Mouse (Mus musculus): ENCODE data around the gene Snd1. TPM values are rescaled to one million over a fixed set of nuclear protein-coding genes. Genes with fewer than 3 reads are reported as not detected.
A peak's percentile ranks its signal among the peaks of the same experiment; 100 is the strongest.

Snd1 gene
- total RNA-seq, 2 experiments from 2014 or later, result 115 to 117 TPM

GRCm38 (mm10) chr6:28687776-28688175, 212.8 kb downstream of the Snd1 start:
- DNase-seq (ENCODE audit: low spot score in 2 of 2), result peak in 1 of 2 experiments; percentile 64

- no peak for DNase-seq (ENCODE audit: low spot score in 2 of 2)
These were observed 217.7 kb downstream of the Snd1 start for GRCm38 (mm10) chr6:28692659-28693058.

GRCm38 (mm10) chr6:28697214-28697613, 222.3 kb downstream of the Snd1 start:
- DNase-seq (ENCODE audit: low spot score in 2 of 2), result no peak

- DNase-seq (ENCODE audit: low spot score in 2 of 2), result no peak
These were observed 229.7 kb downstream of the Snd1 start for GRCm38 (mm10) chr6:28704612-28705011.

GRCm38 (mm10) chr6:28705384-28706107, 230.6 kb downstream of the Snd1 start:
- DNase-seq (ENCODE audit: low spot score in 2 of 2), result peak; percentile 77 to 85

- no peak for DNase-seq (ENCODE audit: low spot score in 2 of 2)
These were observed 231.4 kb downstream of the Snd1 start for GRCm38 (mm10) chr6:28706108-28706975.

GRCm38 (mm10) chr6:28706976-28707592, 232.1 kb downstream of the Snd1 start:
- no peak for DNase-seq (ENCODE audit: low spot score in 2 of 2)

- no peak for DNase-seq (ENCODE audit: low spot score in 2 of 2)
These were observed 235.1 kb downstream of the Snd1 start for GRCm38 (mm10) chr6:28710035-28710434.

GRCm38 (mm10) chr6:28717203-28717844, 242.4 kb downstream of the Snd1 start:
- no peak for DNase-seq (ENCODE audit: low spot score in 2 of 2)

GRCm38 (mm10) chr6:28717845-28718237, 242.9 kb downstream of the Snd1 start:
- DNase-seq (ENCODE audit: low spot score in 2 of 2), result no peak

- no peak for DNase-seq (ENCODE audit: low spot score in 2 of 2)
These were observed 245.6 kb downstream of the Snd1 start for GRCm38 (mm10) chr6:28720391-28721171.

- no peak for DNase-seq (ENCODE audit: low spot score in 2 of 2)
These were observed 248.1 kb downstream of the Snd1 start for GRCm38 (mm10) chr6:28723059-28723458.

- DNase-seq (ENCODE audit: low spot score in 2 of 2), result no peak
These were observed 249.8 kb downstream of the Snd1 start for GRCm38 (mm10) chr6:28724776-28725175.

- DNase-seq (ENCODE audit: low spot score in 2 of 2), result peak in 1 of 2 experiments; percentile 42
These were observed 254.3 kb downstream of the Snd1 start for GRCm38 (mm10) chr6:28729236-28729635.

GRCm38 (mm10) chr6:28729649-28730048, 254.7 kb downstream of the Snd1 start:
- no peak for DNase-seq (ENCODE audit: low spot score in 2 of 2)

GRCm38 (mm10) chr6:28731246-28731645, 256.3 kb downstream of the Snd1 start:
- DNase-seq (ENCODE audit: low spot score in 2 of 2), result no peak

GRCm38 (mm10) chr6:28733884-28734647, 259.1 kb downstream of the Snd1 start:
- no peak for DNase-seq (ENCODE audit: low spot score in 2 of 2)

GRCm38 (mm10) chr6:28735116-28735515, 260.2 kb downstream of the Snd1 start:
- no peak for DNase-seq (ENCODE audit: low spot score in 2 of 2)

GRCm38 (mm10) chr6:28736665-28737064, 261.7 kb downstream of the Snd1 start:
- no peak for DNase-seq (ENCODE audit: low spot score in 2 of 2)

GRCm38 (mm10) chr6:28737601-28738000, 262.7 kb downstream of the Snd1 start:
- DNase-seq (ENCODE audit: low spot score in 2 of 2), result no peak

All from layer of hippocampus, adult 18-20 months (tissue).